In genomic region chr3:87893367-87893905, GRCm38 (mm10) we compare ENCODE assay signal across 28 mouse cellular contexts. TPM values are rescaled to one million over a fixed set of nuclear protein-coding genes. Genes with fewer than 3 reads are reported as not detected.
DNase-seq lines count a peak whose midpoint lies in the region; ATAC-seq and TF ChIP-seq lines count a peak whose summit lies in the region.
"Had no signal": no experiment of that assay in that cellular context is flagged by ENCODE, and none has a peak within 500 bp of the region (broad histone marks: within the 10 kb centered on the region; RNA-seq: fewer than 3 reads in every experiment).

No protein-coding gene starts in this region.

- H3K27ac ChIP-seq in midbrain, embryonic 11.5 days (ENCODE audit: low read depth, low read length): no peak overlapping the region
- H3K27ac ChIP-seq in midbrain, embryonic 14.5 days (replicated peaks; ENCODE audit: low read depth, low read length): no peak overlapping the region
- peak overlapping the region; percentile 14 for H3K27ac ChIP-seq in liver, embryonic 15.5 days (replicated peaks)
- H3K27ac ChIP-seq: embryonic facial prominence, embryonic 12.5 days; heart, embryonic 13.5 days; hindbrain, embryonic 10.5 days; hindbrain, embryonic 15.5 days; layer of hippocampus, adult 2 months; limb, embryonic 13.5 days; midbrain, embryonic 10.5 days had no signal

- no peak for TF ChIP-seq CTCF in lung, adult 2 months (IDR thresholded peaks at IDR 0.05; ENCODE audit: insufficient read depth, low read length)

- no peak for TF ChIP-seq POLR2A in lung, adult 2 months (IDR thresholded peaks at IDR 0.05; ENCODE audit: borderline replicate concordance, extremely low read depth, low read depth, low read length)

- no peaks in the 10 kb centered on the region for H3K4me1 ChIP-seq in midbrain, embryonic 11.5 days (ENCODE audit: control insufficient read depth, insufficient read depth, low read length)
- no peaks in the 10 kb centered on the region for H3K4me1 ChIP-seq in midbrain, embryonic 14.5 days (ENCODE audit: control insufficient read depth, insufficient read depth, low read length)
- H3K4me1 ChIP-seq in liver, embryonic 15.5 days (replicated peaks): peaks cover 15% of the 10 kb centered on the region
- no peaks in the 10 kb centered on the region for H3K4me1 ChIP-seq in lung, adult 2 months (ENCODE audit: control insufficient read depth, insufficient read depth, low read length)
- H3K4me1 ChIP-seq: embryonic facial prominence, embryonic 12.5 days; heart, embryonic 13.5 days; hindbrain, embryonic 10.5 days; hindbrain, embryonic 15.5 days; limb, embryonic 13.5 days; midbrain, embryonic 10.5 days had no signal

- no peaks in the 10 kb centered on the region for H3K36me3 ChIP-seq in midbrain, embryonic 11.5 days (ENCODE audit: control insufficient read depth, insufficient read depth, low read length)
- no peaks in the 10 kb centered on the region for H3K36me3 ChIP-seq in midbrain, embryonic 14.5 days (ENCODE audit: control insufficient read depth, insufficient read depth, low read length)
- H3K36me3 ChIP-seq in liver, embryonic 15.5 days (replicated peaks): no peaks in the 10 kb centered on the region
- H3K36me3 ChIP-seq: embryonic facial prominence, embryonic 12.5 days; heart, embryonic 13.5 days; hindbrain, embryonic 10.5 days; hindbrain, embryonic 15.5 days; limb, embryonic 13.5 days; midbrain, embryonic 10.5 days had no signal

- H3K27me3 ChIP-seq in midbrain, embryonic 11.5 days (ENCODE audit: control insufficient read depth, insufficient read depth, low read length): no peaks in the 10 kb centered on the region
- no peaks in the 10 kb centered on the region for H3K27me3 ChIP-seq in midbrain, embryonic 14.5 days (ENCODE audit: control insufficient read depth, insufficient read depth, low read length)
- no peaks in the 10 kb centered on the region for H3K27me3 ChIP-seq in liver, embryonic 15.5 days
- H3K27me3 ChIP-seq: embryonic facial prominence, embryonic 12.5 days; heart, embryonic 13.5 days; hindbrain, embryonic 15.5 days; limb, embryonic 13.5 days; Patski had no signal

- H3K4me3 ChIP-seq in midbrain, embryonic 11.5 days (ENCODE audit: low read depth, low read length): no peak overlapping the region
- no peak overlapping the region for H3K4me3 ChIP-seq in midbrain, embryonic 14.5 days (replicated peaks; ENCODE audit: low read depth, low read length)
- no peak overlapping the region for H3K4me3 ChIP-seq in liver, embryonic 15.5 days (replicated peaks)
- no peak overlapping the region for H3K4me3 ChIP-seq in lung, adult 2 months (replicated peaks; ENCODE audit: extremely low read depth, low read depth, low read length)
- H3K4me3 ChIP-seq: embryonic facial prominence, embryonic 12.5 days; heart, embryonic 13.5 days; hindbrain, embryonic 10.5 days; hindbrain, embryonic 15.5 days; layer of hippocampus, adult 2 months; limb, embryonic 13.5 days; midbrain, embryonic 10.5 days; myocyte had no signal

- no peaks in the 10 kb centered on the region for H3K9me3 ChIP-seq in midbrain, embryonic 11.5 days (ENCODE audit: control insufficient read depth, low read length)
- no peaks in the 10 kb centered on the region for H3K9me3 ChIP-seq in midbrain, embryonic 14.5 days (ENCODE audit: control insufficient read depth, low read length)
- no peaks in the 10 kb centered on the region for H3K9me3 ChIP-seq in liver, embryonic 15.5 days (replicated peaks)
- H3K9me3 ChIP-seq: embryonic facial prominence, embryonic 12.5 days; hindbrain, embryonic 15.5 days; limb, embryonic 13.5 days had no signal

- H3K4me2 ChIP-seq in midbrain, embryonic 11.5 days: no peak overlapping the region
- H3K4me2 ChIP-seq in midbrain, embryonic 14.5 days (ENCODE audit: low read length): no peak overlapping the region
- H3K4me2 ChIP-seq in liver, embryonic 15.5 days: no peak overlapping the region
- H3K4me2 ChIP-seq: embryonic facial prominence, embryonic 12.5 days; heart, embryonic 13.5 days; hindbrain, embryonic 15.5 days; limb, embryonic 13.5 days; lung, embryonic 14.5 days had no signal

- H3K9ac ChIP-seq in midbrain, embryonic 11.5 days (ENCODE audit: low read length): no peak overlapping the region
- no peak overlapping the region for H3K9ac ChIP-seq in midbrain, embryonic 14.5 days (replicated peaks; ENCODE audit: low read length)
- no peak overlapping the region for H3K9ac ChIP-seq in liver, embryonic 15.5 days
- H3K9ac ChIP-seq: embryonic facial prominence, embryonic 12.5 days; forebrain, postnatal 0 days; heart, embryonic 13.5 days; hindbrain, embryonic 15.5 days; limb, embryonic 13.5 days; lung, embryonic 14.5 days had no signal

- ATAC-seq in midbrain, embryonic 11.5 days (ENCODE audit: low FRiP score): no peak
- ATAC-seq in midbrain, embryonic 14.5 days (ENCODE audit: low FRiP score, low TSS enrichment): no peak
- ATAC-seq in liver, embryonic 15.5 days (ENCODE audit: insufficient read depth): no peak
- ATAC-seq: CD4-positive, CD25-positive, alpha-beta regulatory T cell, adult 4 months; forebrain, postnatal 0 days; inflammation-experienced regulatory T-cells, adult 6 months; Patski had no signal

- 65% methylated on average over 3 of the region's 3 CpGs for WGBS in midbrain, embryonic 11.5 days
- 72% methylated on average over 3 of the region's 3 CpGs for WGBS in midbrain, embryonic 14.5 days
- WGBS in liver, embryonic 15.5 days (ENCODE audit: insufficient replicate concordance): 73% methylated on average over 3 of the region's 3 CpGs
- 81% methylated on average over 3 of the region's 3 CpGs for WGBS in lung, adult 2 months

- peak; percentile 57 for DNase-seq in midbrain, embryonic 11.5 days (ENCODE audit: low spot score, missing footprints)
- DNase-seq in midbrain, embryonic 14.5 days: no peak
- DNase-seq in ZHBTc4 (ENCODE audit: low read depth, low spot score): peak; percentile 87
- DNase-seq in lung, adult 2 months: no peak
- DNase-seq in embryo, embryonic 9.5 days (ENCODE audit: extremely low spot score): no peak
- no peak for DNase-seq in natural killer cell, adult 2 months (ENCODE audit: low spot score in 2 of 2)
- DNase-seq: adrenal gland, adult 2 months; cerebellum, adult 9-10 months; cerebellum, postnatal 36 days; forebrain, postnatal 0 days; heart, postnatal 10 days; kidney, adult 11 months; kidney, postnatal 25 days; lung, embryonic 14.5 days; lung, postnatal 14 days; thymus, postnatal 4 days had no signal

RNA-seq across cellular contexts. Expression of gene Prcc, which starts 8.0 kb away (rescaled TPM):
- polyA plus RNA-seq in midbrain, embryonic 11.5 days (2014; fragmentation: Nextera tagmentation; extraction: Ambion mirVana): 18.4 and 20.4 TPM in 2 replicates
- 17.4 and 22.5 TPM in 2 replicates for polyA plus RNA-seq in midbrain, embryonic 14.5 days (2014; fragmentation: Nextera tagmentation; extraction: Ambion mirVana)
- 6.5 TPM in 2 replicates for polyA plus RNA-seq in liver, embryonic 15.5 days (2015; fragmentation: Nextera tagmentation; extraction: Ambion mirVana)
- 26.2 and 30.7 TPM in 2 replicates for polyA plus RNA-seq in lung, adult 2 months (2012; rRNA removed)

RNA-seq across cellular contexts. Expression of gene Hdgf, which starts 12.7 kb away (rescaled TPM):
- 245 and 268 TPM in 2 replicates for polyA plus RNA-seq in midbrain, embryonic 11.5 days (2014; fragmentation: Nextera tagmentation; extraction: Ambion mirVana)
- polyA plus RNA-seq in midbrain, embryonic 14.5 days (2014; fragmentation: Nextera tagmentation; extraction: Ambion mirVana): 157 and 185 TPM in 2 replicates
- polyA plus RNA-seq in liver, embryonic 15.5 days (2015; fragmentation: Nextera tagmentation; extraction: Ambion mirVana): 213 and 216 TPM in 2 replicates
- 51.6 and 82.6 TPM in 2 replicates for polyA plus RNA-seq in lung, adult 2 months (2012; rRNA removed)

RNA-seq across cellular contexts. Expression of gene Mrpl24, which starts 25.9 kb away (rescaled TPM):
- polyA plus RNA-seq in midbrain, embryonic 11.5 days (2014; fragmentation: Nextera tagmentation; extraction: Ambion mirVana): 73.9 and 84.5 TPM in 2 replicates
- polyA plus RNA-seq in midbrain, embryonic 14.5 days (2014; fragmentation: Nextera tagmentation; extraction: Ambion mirVana): 55.8 and 56.3 TPM in 2 replicates
- 30.7 and 33.5 TPM in 2 replicates for polyA plus RNA-seq in liver, embryonic 15.5 days (2015; fragmentation: Nextera tagmentation; extraction: Ambion mirVana)
- polyA plus RNA-seq in lung, adult 2 months (2012; rRNA removed): 26.7 and 45.8 TPM in 2 replicates

RNA-seq across cellular contexts. Expression of gene Isg20l2, which starts 36.7 kb away (rescaled TPM):
- 53.9 and 54.8 TPM in 2 replicates for polyA plus RNA-seq in midbrain, embryonic 11.5 days (2014; fragmentation: Nextera tagmentation; extraction: Ambion mirVana)
- polyA plus RNA-seq in midbrain, embryonic 14.5 days (2014; fragmentation: Nextera tagmentation; extraction: Ambion mirVana): 19.1 and 23.2 TPM in 2 replicates
- 21.0 and 22.9 TPM in 2 replicates for polyA plus RNA-seq in liver, embryonic 15.5 days (2015; fragmentation: Nextera tagmentation; extraction: Ambion mirVana)
- 10.7 and 12.8 TPM in 2 replicates for polyA plus RNA-seq in lung, adult 2 months (2012; rRNA removed)

RNA-seq across cellular contexts. Expression of gene Rrnad1, which starts 37.1 kb away (rescaled TPM):
- polyA plus RNA-seq in midbrain, embryonic 11.5 days (2014; fragmentation: Nextera tagmentation; extraction: Ambion mirVana): 14.6 and 17.0 TPM in 2 replicates
- polyA plus RNA-seq in midbrain, embryonic 14.5 days (2014; fragmentation: Nextera tagmentation; extraction: Ambion mirVana): 19.1 and 21.7 TPM in 2 replicates
- 5.6 and 6.3 TPM in 2 replicates for polyA plus RNA-seq in liver, embryonic 15.5 days (2015; fragmentation: Nextera tagmentation; extraction: Ambion mirVana)
- polyA plus RNA-seq in lung, adult 2 months (2012; rRNA removed): 28.3 and 29.7 TPM in 2 replicates

Comparison
In these comparisons a context has a peak if more than half of its experiments do, and no peak if none do; other contexts are left out.
1. DNase-seq: peak in midbrain, embryonic 11.5 days (single experiment) and ZHBTc4 (single experiment); none in midbrain, embryonic 14.5 days (single experiment), lung, adult 2 months (single experiment), embryo, embryonic 9.5 days (single experiment) and natural killer cell, adult 2 months (0 of 2).